Mouse (Mus musculus) embryonic fibroblast, embryonic 13.5 days (primary cell): ENCODE data around the gene Ssh3. TPM values are rescaled to one million over a fixed set of nuclear protein-coding genes. Genes with fewer than 3 reads are reported as not detected.
"Not testable (repeated sequence)": the region's sequence is repeated elsewhere in the genome, so short reads cannot be mapped to it uniquely, and the experiment has no call there.

ENCODE experiments used
- H3K27ac ChIP-seq: 2 replicates; pipeline ENCODE4 v1.5.1; 2012; ENCODE audit warnings: low read length, control low read depth, inconsistent platforms; ENCODE audit not compliant: insufficient read depth
- H3K4me1 ChIP-seq: 2 replicates; pipeline ENCODE4 v1.6.1; 2011; ENCODE audit warnings: low read length; ENCODE audit not compliant: control insufficient read depth, insufficient read depth
- H3K4me3 ChIP-seq: 2 replicates; pipeline ENCODE4 v1.5.1; 2011; ENCODE audit warnings: mild to moderate bottlenecking, control low read depth, low read length; ENCODE audit not compliant: insufficient read depth
- CTCF ChIP-seq: IDR thresholded peaks from 2 replicates; pipeline ENCODE4 v1.5.1; 2011; ENCODE audit warnings: mild to moderate bottlenecking, control low read depth, low read length, moderate library complexity, borderline replicate concordance; ENCODE audit not compliant: insufficient read depth
- POLR2A ChIP-seq: IDR thresholded peaks from 2 replicates; pipeline ENCODE4 v1.6.1; 2011; ENCODE audit warnings: low read depth, mild to moderate bottlenecking, control low read depth, low read length, moderate library complexity
- polyA plus RNA-seq: library from polyadenylated mRNA; stranded (reverse); fragments of >200 nt; gene quantifications from 2 replicates; pipeline ENCODE4 v1.2.4, GENCODE M21; 2011; ENCODE audit warnings: low read depth; ENCODE audit not compliant: missing spikeins, insufficient read length

Ssh3 gene
- polyA plus RNA-seq, 1 experiment: 22.5 TPM

DNA sequence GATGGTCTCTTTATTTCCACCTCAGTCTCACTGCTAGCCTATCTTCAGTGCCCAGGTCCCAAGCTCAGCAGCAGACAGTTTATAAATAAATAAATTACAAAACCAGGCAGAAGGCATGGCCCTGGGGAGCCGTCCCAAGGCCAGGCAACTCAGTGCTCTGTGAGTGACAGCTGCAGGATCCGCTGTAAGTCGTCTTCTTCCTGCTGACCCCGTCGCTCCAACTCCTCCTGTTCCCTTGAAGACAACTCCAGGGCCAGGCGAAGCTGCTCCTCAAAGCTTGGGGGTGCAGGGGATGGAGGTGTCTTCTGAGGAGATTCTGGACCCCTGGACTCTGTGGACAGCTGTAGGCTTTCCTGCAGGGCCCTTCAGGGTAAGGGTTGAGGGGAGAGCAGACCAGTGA lies 1.2 kb upstream of the Ssh3 start:
- H3K4me3 ChIP-seq: no peak overlapping the region
- TF ChIP-seq CTCF (no peak), POLR2A (no peak)
- H3K27ac ChIP-seq: no peak overlapping the region
- H3K4me1 ChIP-seq: no peaks in the 10 kb centered on the region

DNA sequence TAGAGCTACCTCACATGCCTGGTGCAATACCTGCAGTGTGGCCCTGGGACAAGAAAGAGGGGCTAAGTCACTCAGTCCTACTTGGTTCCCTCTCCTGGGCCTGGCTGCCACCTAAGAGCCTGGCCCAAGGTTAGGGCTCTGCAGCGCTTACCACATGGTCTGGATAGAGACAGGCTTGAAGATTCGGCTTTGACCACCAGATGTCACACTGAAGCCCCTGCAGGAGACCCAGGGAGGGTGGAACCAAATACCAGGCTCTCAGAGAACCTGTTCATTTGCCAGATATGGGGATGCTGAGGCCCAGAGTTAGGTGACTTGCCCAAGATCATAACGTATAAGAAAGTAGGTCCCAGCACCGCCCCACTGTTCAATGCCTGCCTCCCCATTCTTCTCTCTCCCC lies 3.0 kb downstream of the Ssh3 start:
- peaks cover 6% of the 10 kb centered on the region; the same call in 1 of the 2 replicates for H3K4me1 ChIP-seq
- TF ChIP-seq CTCF (no peak), POLR2A (no peak)
- H3K27ac ChIP-seq: no peak overlapping the region
- H3K4me3 ChIP-seq: no peak overlapping the region

DNA sequence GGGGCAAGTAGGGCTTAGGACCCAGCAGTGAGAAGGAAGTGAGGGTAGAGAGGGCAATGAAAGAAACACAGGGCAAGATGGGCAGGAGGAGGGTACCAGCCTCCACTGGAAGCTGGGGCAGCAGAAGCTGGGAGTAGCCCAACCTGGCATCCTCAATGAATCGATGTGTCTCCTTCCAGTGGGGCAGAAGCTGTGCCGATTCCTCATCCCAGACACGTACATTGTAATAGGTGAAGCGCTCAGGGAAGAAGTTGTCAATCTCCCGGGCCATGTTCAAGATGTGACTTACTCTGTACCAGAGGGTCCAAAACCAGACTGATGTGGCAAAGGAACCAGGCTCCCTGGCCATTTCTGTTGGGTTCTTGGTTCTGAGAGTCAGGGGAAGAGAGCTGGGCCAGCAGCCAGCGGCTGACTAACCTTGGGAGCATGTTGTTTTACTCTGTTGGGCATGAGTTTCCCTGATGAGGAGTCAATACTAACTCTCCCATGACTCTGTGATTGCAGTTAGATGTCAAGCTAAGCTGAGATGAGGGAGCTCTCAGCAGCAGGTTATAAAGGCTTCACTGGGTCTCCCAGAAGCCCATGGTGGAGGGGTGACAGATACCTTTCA lies 4.7 kb downstream of the Ssh3 start:
- no peak overlapping the region for H3K4me3 ChIP-seq
- H3K27ac ChIP-seq: peak overlapping the region; percentile 4; the same call in 1 of the 2 replicates
- TF ChIP-seq POLR2A: no peak
- TF ChIP-seq CTCF: no peak
- peaks cover 6% of the 10 kb centered on the region; the same call in 1 of the 2 replicates for H3K4me1 ChIP-seq

DNA sequence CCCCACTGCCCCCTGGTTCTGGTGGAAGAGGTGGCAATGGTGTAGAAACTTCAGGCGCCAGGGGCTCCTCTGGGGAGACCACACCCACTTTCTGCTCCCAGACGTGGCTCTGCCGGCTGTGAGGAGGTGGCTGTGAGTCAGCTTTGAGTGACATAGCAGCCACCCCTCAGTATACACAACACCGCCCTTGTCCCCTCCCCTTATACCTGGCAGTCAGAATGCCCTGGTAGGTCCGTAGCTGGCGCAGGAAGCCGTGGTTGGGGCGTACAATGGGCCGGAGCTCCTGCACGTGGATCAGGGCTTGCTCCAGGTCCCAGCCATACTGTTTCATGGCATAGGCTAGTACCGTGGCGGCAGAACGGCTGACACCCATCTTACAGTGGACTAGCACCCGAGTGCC lies 5.3 kb downstream of the Ssh3 start:
- Histone ChIP-seq H3K27ac (peak overlapping the region; percentile 4; the same call in 1 of the 2 replicates), H3K4me3 (no peak overlapping the region), H3K4me1 (peaks cover 6% of the 10 kb centered on the region; the same call in 1 of the 2 replicates)
- TF ChIP-seq POLR2A: no peak
- no peak for TF ChIP-seq CTCF

DNA sequence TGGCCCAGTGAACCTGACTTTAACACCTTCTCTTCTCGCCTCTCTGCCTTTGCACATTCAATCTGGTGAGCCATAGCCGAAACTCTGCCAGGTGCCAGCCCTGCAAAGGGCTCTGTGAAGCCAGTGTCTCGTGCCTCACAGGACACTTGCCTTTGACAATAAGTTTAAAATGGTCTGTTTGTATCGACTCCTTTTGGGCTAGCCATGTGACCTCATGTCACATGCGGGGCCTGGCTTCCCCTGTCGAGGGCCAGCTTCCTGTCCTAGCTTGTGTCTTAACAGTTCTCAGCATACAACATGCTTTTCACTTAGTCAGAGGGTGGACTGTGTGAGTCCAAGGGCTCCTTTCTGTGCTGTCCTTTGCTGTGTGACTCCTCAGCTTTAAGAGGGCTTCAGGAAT lies 6.2 kb downstream of the Ssh3 start:
- H3K27ac ChIP-seq: no peak overlapping the region
- no peak overlapping the region for H3K4me3 ChIP-seq
- TF ChIP-seq CTCF (no peak), POLR2A (no peak)
- peaks cover 6% of the 10 kb centered on the region; the same call in 1 of the 2 replicates for H3K4me1 ChIP-seq

DNA sequence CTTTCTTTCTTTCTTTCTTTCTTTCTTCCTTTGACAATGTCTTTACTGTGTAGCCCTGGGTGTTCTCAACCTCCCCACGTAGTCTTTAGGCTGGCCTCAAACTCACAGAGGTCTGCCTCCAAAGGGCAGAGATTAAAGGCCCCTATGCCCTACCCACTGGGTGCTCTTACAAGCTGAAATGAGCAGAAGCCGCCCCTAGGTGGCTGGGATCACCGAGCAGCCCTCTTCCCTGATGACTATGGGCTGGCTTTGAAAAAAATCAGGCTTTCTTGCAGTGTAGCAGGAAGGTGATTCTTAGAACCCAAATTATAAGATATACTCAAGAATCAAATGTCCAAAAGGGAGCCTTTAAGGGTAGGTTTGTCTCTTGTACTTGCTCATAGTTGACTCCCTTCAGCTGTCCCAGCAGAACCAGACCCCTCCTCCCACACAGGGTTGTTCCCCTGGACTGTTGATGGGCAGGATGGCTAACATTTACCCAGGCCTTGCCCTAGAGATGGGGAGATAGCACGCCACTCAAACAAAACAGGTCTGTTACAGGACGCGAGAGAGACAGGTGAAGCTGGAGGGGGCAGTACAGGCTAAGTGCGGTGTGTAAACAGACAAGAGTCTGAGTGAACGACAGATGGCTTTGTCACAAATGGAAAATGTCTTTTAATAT lies 7.8 kb downstream of the Ssh3 start:
- H3K4me3 ChIP-seq: no peak overlapping the region
- H3K4me1 ChIP-seq: peaks cover 6% of the 10 kb centered on the region; the same call in 1 of the 2 replicates
- H3K27ac ChIP-seq: no peak overlapping the region
- TF ChIP-seq CTCF: no peak

DNA sequence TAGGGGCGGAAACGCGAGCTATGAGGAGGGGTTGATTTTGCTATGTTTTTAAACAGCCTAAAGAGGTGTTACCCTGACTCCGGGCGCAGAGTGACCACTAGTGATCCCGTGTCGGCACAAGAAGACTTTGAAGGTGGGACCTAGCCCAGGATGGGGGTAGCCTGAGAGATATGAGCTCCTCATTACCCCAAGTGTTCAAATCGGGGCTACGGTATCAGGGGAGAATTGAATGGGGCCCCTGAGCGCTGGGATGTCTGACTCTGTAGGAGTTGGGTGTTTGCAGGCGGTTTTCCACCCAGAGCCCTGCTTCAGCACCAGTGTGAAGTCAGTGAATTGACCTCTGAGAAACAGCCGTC lies 11.1 kb downstream of the Ssh3 start:
- Histone ChIP-seq H3K27ac (no peak overlapping the region), H3K4me3 (peak overlapping the region; percentile 10; the same call in 1 of the 2 replicates), H3K4me1 (no peaks in the 10 kb centered on the region; the same call in 1 of the 2 replicates)
- TF ChIP-seq POLR2A (no peak; the same call in 1 of the 2 replicates), CTCF (no peak)

DNA sequence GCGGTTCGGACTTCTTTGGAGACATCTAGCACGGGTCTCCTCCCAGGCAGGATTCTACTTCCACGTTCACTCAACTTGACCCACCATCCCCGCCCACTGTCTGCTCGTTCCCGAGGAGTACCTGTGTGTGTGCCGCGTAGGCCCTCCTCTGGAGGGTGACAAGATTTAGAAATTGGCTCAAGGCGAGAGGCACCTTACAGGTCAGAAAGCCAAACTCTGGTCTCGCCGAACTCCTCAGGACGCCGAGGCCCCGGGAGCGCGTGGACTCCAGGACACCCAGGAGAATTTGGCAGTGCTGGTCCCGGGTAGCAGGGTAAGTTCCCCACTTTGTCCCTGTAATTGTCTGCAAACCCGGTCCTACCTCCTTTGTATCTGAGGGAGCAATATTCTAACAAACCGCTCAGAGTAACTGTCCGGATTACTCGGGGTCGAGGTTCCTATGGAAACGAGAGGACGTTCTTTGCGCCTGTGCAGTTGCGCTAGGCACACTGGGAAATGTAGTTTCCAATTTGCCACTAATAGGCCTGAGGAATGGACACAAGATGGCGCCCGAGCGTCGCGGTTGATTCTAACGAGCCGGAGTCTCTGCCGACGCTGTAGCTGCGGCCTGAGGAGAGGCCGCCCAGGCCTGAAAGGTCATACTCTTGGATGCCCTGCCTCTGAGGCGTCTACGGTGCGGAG lies 11.6 kb downstream of the Ssh3 start:
- Histone ChIP-seq H3K27ac (no peak overlapping the region), H3K4me1 (no peaks in the 10 kb centered on the region; the same call in 1 of the 2 replicates)
- TF ChIP-seq POLR2A (peak; percentile 67), CTCF (peak; percentile 72)

DNA sequence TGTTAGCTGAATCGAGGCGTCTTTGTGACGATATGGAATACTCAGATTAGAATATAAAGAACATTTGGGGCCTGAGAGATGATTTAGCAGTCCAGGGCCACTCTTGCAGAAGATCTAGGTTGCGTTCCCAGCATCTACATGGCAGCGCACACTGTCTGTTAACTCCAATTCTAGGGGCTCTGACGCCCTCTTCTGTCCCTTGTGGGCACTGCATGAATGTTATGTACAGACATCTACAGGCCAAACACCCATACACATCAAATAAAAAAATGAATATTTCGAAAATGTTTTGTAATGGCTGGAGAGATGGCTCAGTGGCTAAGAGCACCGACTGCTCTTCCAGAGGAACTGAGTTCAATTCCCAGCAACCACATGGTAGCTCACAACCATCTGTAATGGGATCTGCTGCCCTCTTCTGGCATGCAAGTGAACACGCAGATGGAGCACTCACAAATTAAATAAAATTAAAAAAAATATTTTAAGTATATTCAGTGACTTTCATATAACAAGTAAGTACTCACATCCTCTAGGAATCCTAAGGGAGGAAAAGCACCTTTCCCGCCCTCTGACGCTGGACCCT lies 13.3 kb downstream of the Ssh3 start:
- Histone ChIP-seq H3K4me1 (no peaks in the 10 kb centered on the region; the same call in 1 of the 2 replicates), H3K4me3 (no peak overlapping the region), H3K27ac (no peak overlapping the region)
- no peak for TF ChIP-seq POLR2A
- TF ChIP-seq CTCF: no peak

More for the DNA sequence above, 11.6 kb downstream of the Ssh3 start:
- H3K4me3 ChIP-seq: peak overlapping the region; percentile 70

DNA sequence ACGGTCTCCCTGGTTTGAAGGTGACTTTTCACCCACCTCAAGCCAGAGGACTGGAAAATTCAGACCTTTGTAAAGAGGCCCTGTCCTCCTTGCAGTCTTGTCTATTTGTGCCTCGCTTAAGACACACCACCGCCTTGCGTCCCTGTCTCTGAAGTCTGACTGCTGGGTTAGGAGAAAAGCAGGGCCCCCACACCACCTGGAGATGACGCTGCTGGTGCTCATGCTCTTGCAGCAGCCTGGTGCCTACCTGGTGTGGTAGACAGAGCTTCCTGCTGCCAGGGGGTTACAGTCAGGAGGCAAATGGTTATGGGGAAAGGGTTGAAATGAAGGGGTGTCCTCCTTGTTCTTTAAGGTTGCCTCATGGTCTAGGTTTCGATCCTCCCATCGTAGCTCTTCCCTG lies 14.8 kb downstream of the Ssh3 start:
- H3K4me3 ChIP-seq: no peak overlapping the region
- H3K27ac ChIP-seq: no peak overlapping the region
- TF ChIP-seq CTCF (no peak), POLR2A (no peak)
- H3K4me1 ChIP-seq: no peaks in the 10 kb centered on the region; the same call in 1 of the 2 replicates

DNA sequence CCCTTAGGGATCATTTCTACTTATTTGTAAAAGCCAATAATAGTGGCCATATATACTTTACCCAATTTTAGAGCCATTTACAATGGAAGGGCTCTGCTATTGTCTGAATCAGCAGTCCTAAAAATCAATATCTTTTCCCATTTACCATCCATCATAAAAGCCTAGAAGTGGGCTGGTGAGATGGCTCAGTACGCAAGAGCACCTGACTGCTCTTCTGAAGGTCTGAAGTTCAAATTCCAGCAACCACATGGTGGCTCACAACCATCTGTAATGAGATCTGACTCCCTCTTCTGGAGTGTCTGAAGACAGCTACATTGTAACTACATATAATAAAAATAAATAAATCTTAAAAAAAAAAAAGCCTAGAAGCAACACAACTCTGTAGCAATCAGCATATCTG lies 20.3 kb downstream of the Ssh3 start:
- not testable (repeated sequence) for H3K4me3 ChIP-seq, H3K4me1 ChIP-seq

More for the DNA sequence above, 20.3 kb downstream of the Ssh3 start:
- H3K27ac ChIP-seq: not testable (repeated sequence)
